Mouse (Mus musculus) limb, embryonic 12.5 days (tissue): ENCODE data around the gene Prtg. TPM values are rescaled to one million over a fixed set of nuclear protein-coding genes. Genes with fewer than 3 reads are reported as not detected.

Source experiments
- ATAC-seq: fragments of 200-750 bp; cut with Nextera tagmentation; 2 replicates; pipeline ENCODE4 v1.8.0; 2017; ENCODE audit warnings: low read depth, moderate TSS enrichment; ENCODE audit not compliant: insufficient number of reproducible peaks, insufficient read depth, low FRiP score, low TSS enrichment
- H3K27ac ChIP-seq: fragments of 300-500 bp; sonication (generic); 2 replicates; pipeline ENCODE4 v1.5.1; 2016; ENCODE audit warnings: mild to moderate bottlenecking, moderate library complexity
- H3K27me3 ChIP-seq: fragments of 300-500 bp; sonication (generic); 2 replicates; pipeline ENCODE4 v1.6.1; 2016; ENCODE audit warnings: mild to moderate bottlenecking, moderate library complexity
- H3K36me3 ChIP-seq: fragments of 300-500 bp; sonication (generic); 2 replicates; pipeline ENCODE4 v1.6.1; 2016; ENCODE audit warnings: mild to moderate bottlenecking, moderate library complexity
- H3K4me1 ChIP-seq: fragments of 300-500 bp; sonication (generic); replicated peaks from 2 replicates; pipeline ENCODE4 v1.6.1; 2016
- H3K4me2 ChIP-seq: fragments of 300-500 bp; sonication (generic); 2 replicates; pipeline ENCODE4 v1.6.1; 2016; ENCODE audit warnings: mild to moderate bottlenecking, moderate library complexity
- H3K4me3 ChIP-seq: fragments of 300-500 bp; sonication (generic); replicated peaks from 2 replicates; pipeline ENCODE4 v1.5.1; 2016; ENCODE audit warnings: mild to moderate bottlenecking
- H3K9ac ChIP-seq: fragments of 300-500 bp; sonication (generic); replicated peaks from 2 replicates; pipeline ENCODE4 v1.6.1; 2016; ENCODE audit warnings: mild to moderate bottlenecking, moderate library complexity
- H3K9me3 ChIP-seq: fragments of 300-500 bp; sonication (generic); 2 replicates; pipeline ENCODE4 v1.6.1; 2016; ENCODE audit warnings: mild to moderate bottlenecking, moderate library complexity
- WGBS: fragments of 180-500 bp; shearing (Covaris S2); methylation state at CpG from one replicate; pipeline ENCODE4 v1.1.7; 2016; 5-methylcytosine and 5-hydroxymethylcytosine counted together
- polyA plus RNA-seq: library from polyadenylated mRNA; unstranded; fragments of >200 nt; fragmentation: Nextera tagmentation; extraction: Ambion mirVana; gene quantifications from 2 replicates; pipeline ENCODE4 v1.2.1, GENCODE M21; 2016

Gene Prtg
- polyA plus RNA-seq, 1 experiment from 2014 or later: 0.95 TPM

DNA sequence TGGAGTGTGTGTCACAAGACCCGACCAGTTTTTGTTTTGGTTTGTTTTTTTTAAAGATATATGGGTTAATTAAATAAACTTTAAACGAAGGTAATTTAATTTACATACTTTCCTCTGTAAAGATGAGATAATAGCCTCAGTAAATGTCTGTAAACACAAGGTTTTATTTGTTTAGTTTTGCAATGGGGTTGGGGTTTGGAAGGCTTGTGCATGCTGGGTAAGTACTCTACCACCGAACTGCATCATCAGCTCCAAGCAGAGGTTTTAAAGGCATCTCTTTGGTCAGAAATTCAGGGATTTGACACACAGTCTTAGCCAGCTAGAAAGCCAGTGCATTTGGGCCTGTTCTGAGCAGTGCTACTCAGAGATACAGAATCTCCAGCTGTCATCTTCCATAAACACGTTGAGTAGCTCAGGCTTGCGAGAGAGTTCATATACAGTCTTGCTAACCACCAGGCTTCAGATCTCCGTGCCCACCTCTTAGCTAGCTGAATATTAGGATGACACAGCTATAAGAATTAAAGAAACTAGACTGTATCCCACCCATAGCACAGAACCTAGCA lies 31.0 kb downstream of the Prtg start:
- H3K27me3 ChIP-seq: peaks cover 15% of the 10 kb centered on the region; the same call in 1 of the 2 replicates
- H3K27ac ChIP-seq: no peak overlapping the region
- 54% methylated on average over 6 of the region's 6 CpGs for WGBS
- no peaks in the 10 kb centered on the region for H3K9me3 ChIP-seq
- H3K4me1 ChIP-seq: peaks cover 37% of the 10 kb centered on the region
- peak overlapping the region; percentile 16; the same call in 1 of the 2 replicates for H3K4me2 ChIP-seq
- H3K9ac ChIP-seq: no peak overlapping the region
- no peak overlapping the region for H3K4me3 ChIP-seq
- ATAC-seq: no peak
- H3K36me3 ChIP-seq: no peaks in the 10 kb centered on the region

DNA sequence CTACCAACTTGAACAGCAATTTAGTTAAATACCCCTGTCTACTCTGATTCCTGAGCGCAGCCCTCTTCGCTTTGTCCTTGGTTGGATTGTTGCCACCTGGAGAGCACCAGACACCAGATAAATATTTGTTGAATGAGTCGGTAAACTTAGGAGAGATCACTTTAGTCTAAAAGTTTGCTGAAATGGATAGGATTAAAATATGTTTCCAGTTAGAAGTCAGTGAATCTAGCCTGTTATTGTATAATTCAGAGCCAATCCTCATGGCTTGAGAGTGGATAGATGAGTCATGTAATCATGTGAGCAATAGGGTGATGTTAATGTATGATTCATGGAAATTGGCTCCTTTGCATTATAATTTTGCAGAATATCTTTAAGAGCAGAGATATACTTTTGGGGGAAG lies 31.6 kb downstream of the Prtg start:
- WGBS: 59% methylated on average over 3 of the region's 3 CpGs
- no peak for ATAC-seq
- H3K4me1 ChIP-seq: peaks cover 37% of the 10 kb centered on the region

DNA sequence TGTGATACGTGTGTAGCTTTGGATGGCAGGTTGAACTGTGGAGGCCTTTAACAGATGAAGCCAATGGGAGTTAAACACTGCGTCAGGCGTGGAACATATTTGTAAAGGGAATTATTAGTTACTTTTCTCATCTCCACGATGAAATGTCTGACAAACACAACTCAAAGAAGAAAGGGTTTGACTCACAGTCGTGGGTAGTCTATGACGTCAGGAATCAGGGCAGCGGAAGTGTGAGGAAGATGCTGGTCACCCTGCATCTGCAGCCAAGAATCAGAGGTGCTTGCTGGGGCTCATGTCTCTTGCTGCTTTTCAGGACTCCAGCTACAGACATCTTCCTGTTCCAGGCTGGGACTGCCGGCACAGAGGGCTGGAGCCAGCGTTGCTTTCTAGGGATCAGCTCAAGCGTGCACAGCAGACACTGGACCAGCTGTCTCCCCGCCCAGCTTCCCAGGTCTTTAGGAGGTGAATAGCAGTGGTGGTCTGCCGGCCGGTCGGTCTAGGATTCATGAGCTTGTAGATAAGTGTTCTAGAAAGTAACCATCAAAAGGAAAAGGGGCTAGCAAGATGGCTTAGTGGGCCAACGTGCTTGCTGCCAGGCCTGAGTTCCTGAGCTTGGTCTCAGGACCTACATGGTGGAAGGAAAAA lies 32.8 kb downstream of the Prtg start:
- no peaks in the 10 kb centered on the region for H3K36me3 ChIP-seq
- H3K9ac ChIP-seq: no peak overlapping the region
- no peak overlapping the region for H3K27ac ChIP-seq
- H3K9me3 ChIP-seq: no peaks in the 10 kb centered on the region
- no peak overlapping the region for H3K4me2 ChIP-seq
- H3K4me1 ChIP-seq: peaks cover 31% of the 10 kb centered on the region
- 87% methylated on average over 15 of the region's 15 CpGs for WGBS
- ATAC-seq: no peak
- peaks cover 10% of the 10 kb centered on the region; the same call in 1 of the 2 replicates for H3K27me3 ChIP-seq
- no peak overlapping the region for H3K4me3 ChIP-seq

More for the DNA sequence above, 31.6 kb downstream of the Prtg start:
- H3K4me3 ChIP-seq: no peak overlapping the region
- no peak overlapping the region for H3K9ac ChIP-seq
- no peaks in the 10 kb centered on the region for H3K9me3 ChIP-seq
- no peak overlapping the region for H3K27ac ChIP-seq
- peaks cover 15% of the 10 kb centered on the region; the same call in 1 of the 2 replicates for H3K27me3 ChIP-seq
- no peaks in the 10 kb centered on the region for H3K36me3 ChIP-seq
- no peak overlapping the region for H3K4me2 ChIP-seq

DNA sequence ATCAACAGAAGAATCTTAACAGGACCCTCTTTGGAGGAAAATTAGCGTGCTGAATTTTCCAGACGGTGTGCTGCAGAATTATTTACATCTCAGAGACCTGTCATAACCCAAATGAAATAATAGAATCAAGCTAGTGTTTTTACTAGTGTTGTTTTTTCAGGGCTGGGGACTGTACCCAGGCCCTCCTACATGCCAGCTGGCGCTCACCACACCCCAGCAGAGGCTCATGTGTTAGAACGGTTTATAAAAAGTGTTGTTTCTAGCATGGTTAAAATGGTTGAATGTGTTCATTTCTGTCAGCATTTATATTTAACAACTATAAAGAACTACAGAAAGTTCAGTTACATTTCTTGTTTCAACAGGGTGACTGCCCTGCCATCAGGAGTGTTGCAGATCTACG lies 37.8 kb downstream of the Prtg start:
- 93% methylated on average over 5 of the region's 5 CpGs for WGBS
- H3K36me3 ChIP-seq: peaks cover 9% of the 10 kb centered on the region; the same call in 1 of the 2 replicates
- ATAC-seq: no peak

DNA sequence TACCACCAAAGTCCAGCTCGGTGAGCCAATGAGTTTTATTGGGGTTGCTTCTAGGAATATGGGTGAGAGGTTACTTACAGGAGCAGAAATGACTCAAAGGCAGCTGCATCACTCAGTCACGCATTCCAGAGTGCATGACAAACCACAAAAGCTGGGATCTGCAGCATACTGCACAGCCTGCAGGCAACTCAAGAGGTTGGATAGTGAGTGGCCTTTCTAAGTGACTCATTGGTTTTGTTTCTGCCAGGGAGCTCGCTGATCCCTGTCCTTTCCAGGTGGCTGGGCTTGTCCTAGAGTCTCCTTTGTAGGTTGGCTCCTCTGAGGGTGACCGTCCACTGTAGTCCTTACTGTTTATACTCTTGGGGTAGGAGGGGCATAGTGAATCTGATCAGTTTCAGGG lies 39.5 kb downstream of the Prtg start:
- no peak for ATAC-seq
- H3K4me2 ChIP-seq: no peak overlapping the region

More for the DNA sequence above, 37.8 kb downstream of the Prtg start:
- Histone ChIP-seq H3K4me3 (no peak overlapping the region), H3K27ac (no peak overlapping the region), H3K9ac (no peak overlapping the region), H3K27me3 (peaks cover 3% of the 10 kb centered on the region; the same call in 1 of the 2 replicates), H3K4me2 (no peak overlapping the region), H3K4me1 (no peaks in the 10 kb centered on the region), H3K9me3 (no peaks in the 10 kb centered on the region)

DNA sequence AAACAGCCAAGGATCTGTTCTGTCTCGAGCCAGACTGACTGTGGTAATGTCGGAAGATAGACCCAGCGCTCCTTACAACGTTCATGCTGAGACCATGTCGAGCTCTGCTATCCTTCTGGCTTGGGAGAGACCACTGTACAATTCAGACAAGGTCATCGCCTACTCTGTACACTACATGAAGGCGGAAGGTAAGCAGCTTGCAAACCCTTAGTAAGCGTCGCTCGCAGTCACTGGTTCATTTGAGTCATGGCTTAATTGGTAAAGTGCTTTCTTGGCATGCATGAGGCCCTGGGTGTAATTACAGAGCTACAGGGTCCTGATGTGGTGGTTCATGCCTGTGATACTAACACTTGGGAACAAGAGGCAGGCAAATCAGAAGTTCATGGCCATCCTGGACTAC lies 44.9 kb downstream of the Prtg start:
- H3K4me1 ChIP-seq: 0 out of 2 replicates have a peak, but pooled peaks cover 4% of the 10 kb centered on the region
- H3K27me3 ChIP-seq: no peaks in the 10 kb centered on the region
- no peak overlapping the region for H3K27ac ChIP-seq
- no peak overlapping the region for H3K4me2 ChIP-seq
- no peak overlapping the region for H3K9ac ChIP-seq
- ATAC-seq: no peak
- 95% methylated on average over 10 of the region's 10 CpGs for WGBS
- H3K4me3 ChIP-seq: no peak overlapping the region
- H3K9me3 ChIP-seq: no peaks in the 10 kb centered on the region
- peaks cover 14% of the 10 kb centered on the region for H3K36me3 ChIP-seq

More for the DNA sequence above, 39.5 kb downstream of the Prtg start:
- Histone ChIP-seq H3K36me3 (peaks cover 10% of the 10 kb centered on the region; the same call in 1 of the 2 replicates), H3K27me3 (no peaks in the 10 kb centered on the region), H3K4me3 (no peak overlapping the region), H3K9ac (no peak overlapping the region), H3K27ac (no peak overlapping the region), H3K4me1 (no peaks in the 10 kb centered on the region), H3K9me3 (no peaks in the 10 kb centered on the region)
- 84% methylated on average over 4 of the region's 4 CpGs for WGBS

DNA sequence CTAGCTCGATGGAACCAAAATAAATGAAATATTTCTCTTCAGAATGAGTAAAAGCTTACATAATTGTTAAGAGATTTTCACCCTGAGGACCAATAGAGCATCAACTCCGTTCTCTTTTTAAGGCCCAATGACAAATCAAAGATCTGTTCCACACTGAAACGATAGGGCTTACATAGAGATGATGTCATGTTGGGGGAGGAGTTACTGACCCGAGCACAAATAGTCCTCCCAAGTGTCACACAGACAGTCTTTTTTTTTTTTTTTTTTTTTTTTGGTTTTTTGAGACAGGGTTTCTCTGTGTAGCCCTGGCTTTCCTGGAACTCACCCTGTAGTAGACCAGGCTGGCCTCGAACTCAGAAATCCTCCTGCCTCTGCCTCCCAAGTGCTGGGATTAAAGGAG lies 45.3 kb downstream of the Prtg start:
- Histone ChIP-seq H3K4me1 (0 out of 2 replicates have a peak, but pooled peaks cover 4% of the 10 kb centered on the region), H3K4me2 (no peak overlapping the region)
- 87% methylated on average over 5 of the region's 5 CpGs for WGBS

DNA sequence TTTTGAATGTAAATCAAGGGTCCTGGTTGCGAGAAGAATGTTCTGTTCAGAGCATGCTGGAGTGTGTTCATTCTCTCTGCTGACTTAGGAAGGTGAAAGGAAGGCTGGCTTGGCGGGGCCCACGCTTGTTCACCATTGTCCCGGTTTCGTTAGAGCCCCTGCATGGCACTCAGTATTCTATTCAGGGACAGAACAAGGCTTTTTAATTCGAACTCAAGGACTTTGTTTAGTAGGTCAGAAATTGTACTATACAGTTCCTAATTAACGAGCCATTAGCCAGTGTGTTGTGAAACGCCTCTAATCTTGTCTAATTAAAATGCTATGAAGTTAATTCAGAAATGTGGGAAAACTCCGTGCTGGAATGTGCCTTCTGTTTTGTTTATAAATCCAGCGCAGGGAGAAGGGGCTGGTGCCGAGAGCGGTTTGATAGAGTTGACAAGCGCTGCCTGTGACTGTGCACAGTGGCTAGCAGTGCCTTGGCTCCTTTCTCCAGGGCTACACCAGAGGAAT lies 47.1 kb downstream of the Prtg start:
- H3K36me3 ChIP-seq: peaks cover 12% of the 10 kb centered on the region
- no peaks in the 10 kb centered on the region for H3K9me3 ChIP-seq
- H3K27me3 ChIP-seq: no peaks in the 10 kb centered on the region
- H3K4me2 ChIP-seq: no peak overlapping the region
- 0 out of 2 replicates have a peak, but pooled peaks cover 4% of the 10 kb centered on the region for H3K4me1 ChIP-seq
- no peak overlapping the region for H3K9ac ChIP-seq
- H3K27ac ChIP-seq: no peak overlapping the region
- H3K4me3 ChIP-seq: no peak overlapping the region
- 73% methylated on average over 13 of the region's 13 CpGs for WGBS
- no peak for ATAC-seq

More for the DNA sequence above, 45.3 kb downstream of the Prtg start:
- Histone ChIP-seq H3K36me3 (peaks cover 14% of the 10 kb centered on the region), H3K9me3 (no peaks in the 10 kb centered on the region), H3K4me3 (no peak overlapping the region), H3K27ac (no peak overlapping the region), H3K27me3 (no peaks in the 10 kb centered on the region), H3K9ac (no peak overlapping the region)
- no peak for ATAC-seq

DNA sequence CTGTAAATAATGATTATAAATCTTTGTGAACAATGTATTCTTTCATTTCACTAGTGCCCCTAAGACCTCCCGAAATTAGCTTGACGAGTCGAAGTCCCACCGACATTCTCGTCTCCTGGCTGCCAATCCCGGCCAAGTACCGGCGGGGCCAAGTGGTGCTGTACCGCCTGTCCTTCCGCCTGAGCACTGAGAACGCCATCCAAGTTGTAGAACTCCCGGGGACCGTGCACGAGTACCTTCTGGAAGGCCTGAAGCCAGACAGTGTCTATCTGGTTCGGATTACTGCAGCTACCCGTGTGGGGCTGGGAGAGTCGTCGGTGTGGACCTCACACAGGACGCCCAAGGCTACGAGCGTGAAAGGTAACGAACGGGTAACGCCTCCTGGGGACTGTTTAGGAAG lies 50.0 kb downstream of the Prtg start:
- no peak overlapping the region for H3K9ac ChIP-seq
- no peak for ATAC-seq
- no peak overlapping the region for H3K4me2 ChIP-seq
- no peaks in the 10 kb centered on the region for H3K27me3 ChIP-seq
- no peaks in the 10 kb centered on the region for H3K36me3 ChIP-seq
- no peaks in the 10 kb centered on the region for H3K9me3 ChIP-seq
- H3K4me3 ChIP-seq: no peak overlapping the region
- H3K4me1 ChIP-seq: 0 out of 2 replicates have a peak, but pooled peaks cover 8% of the 10 kb centered on the region
- no peak overlapping the region for H3K27ac ChIP-seq
- WGBS: 81% methylated on average over 24 of the region's 24 CpGs

DNA sequence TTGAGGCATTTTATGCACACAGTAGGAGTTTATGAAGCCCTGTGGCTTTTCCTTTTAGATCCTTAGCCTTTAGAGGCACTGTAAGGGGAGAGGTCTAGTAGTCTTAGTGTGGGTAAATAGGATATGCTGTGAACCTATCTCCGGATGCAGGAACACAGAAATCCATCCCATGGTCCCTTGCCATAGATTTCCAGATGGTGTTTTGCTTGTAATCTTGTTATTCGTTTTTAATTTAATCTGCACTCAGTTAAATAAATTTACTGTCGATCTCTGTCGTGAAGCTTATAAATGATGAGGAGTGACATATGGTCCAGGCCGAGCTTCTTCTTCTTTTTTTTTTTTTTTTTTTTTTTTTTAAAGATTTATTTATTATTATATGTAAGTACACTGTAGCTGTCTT lies 54.1 kb downstream of the Prtg start:
- Histone ChIP-seq H3K36me3 (no peaks in the 10 kb centered on the region), H3K9ac (no peak overlapping the region), H3K4me2 (no peak overlapping the region), H3K27me3 (no peaks in the 10 kb centered on the region), H3K4me3 (no peak overlapping the region), H3K27ac (no peak overlapping the region), H3K4me1 (0 out of 2 replicates have a peak, but pooled peaks cover 6% of the 10 kb centered on the region), H3K9me3 (no peaks in the 10 kb centered on the region)
- ATAC-seq: no peak
- WGBS: 81% methylated on average over 5 of the region's 5 CpGs

DNA sequence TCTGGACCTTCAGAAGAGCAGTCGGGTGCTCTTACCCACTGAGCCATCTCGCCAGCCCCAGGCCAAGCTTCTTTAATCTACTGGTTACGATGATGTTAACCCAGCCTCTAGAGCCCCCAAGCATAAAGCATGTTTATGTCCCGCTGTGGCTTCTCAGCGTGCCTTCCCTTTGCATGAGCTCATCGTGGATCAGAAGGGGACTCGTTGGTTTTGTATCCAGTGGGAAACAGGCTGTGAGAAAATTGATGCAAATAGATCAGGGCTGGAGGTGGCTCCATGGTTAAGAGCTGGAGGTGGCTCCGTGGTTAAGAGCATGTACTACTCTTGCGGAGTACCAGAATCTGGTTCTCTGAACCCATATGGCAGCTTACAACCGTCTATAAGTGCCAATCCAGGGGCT lies 54.6 kb downstream of the Prtg start:
- H3K27me3 ChIP-seq: no peaks in the 10 kb centered on the region
- H3K9ac ChIP-seq: no peak overlapping the region
- no peak overlapping the region for H3K27ac ChIP-seq
- H3K9me3 ChIP-seq: no peaks in the 10 kb centered on the region
- H3K4me2 ChIP-seq: no peak overlapping the region
- no peak overlapping the region for H3K4me3 ChIP-seq
- no peaks in the 10 kb centered on the region for H3K36me3 ChIP-seq
- ATAC-seq: no peak
- WGBS: 83% methylated on average over 10 of the region's 10 CpGs
- H3K4me1 ChIP-seq: 0 out of 2 replicates have a peak, but pooled peaks cover 6% of the 10 kb centered on the region
